Mouse (Mus musculus) heart, adult 2 months (tissue): Measurements from ENCODE around the gene 2010300C02Rik.

ENCODE experiments used
- CTCF ChIP-seq: fragments of 200-600 bp; IDR thresholded peaks from 2 replicates; pipeline ENCODE4 v1.8.1; 2022; ENCODE audit warnings: antibody characterized with exemption, mild to moderate bottlenecking, moderate library complexity
- EP300 ChIP-seq: fragments of 200-500 bp; IDR thresholded peaks from 2 replicates; pipeline ENCODE4 v1.6.1; 2011; ENCODE audit warnings: low read depth, low read length, control low read depth; ENCODE audit not compliant: insufficient read depth
- POLR2A ChIP-seq: fragments of 200-500 bp; IDR thresholded peaks from 2 replicates; pipeline ENCODE4 v1.6.1; 2011; ENCODE audit warnings: mild to moderate bottlenecking, low read depth, low read length, control low read depth; ENCODE audit not compliant: insufficient read depth

- TF ChIP-seq EP300 (no peak), CTCF (no peak), POLR2A (no peak)
Measured at GRCm38 (mm10) chr1:37614130-37614529, 105.8 kb downstream of the 2010300C02Rik start.
